Mouse (Mus musculus) bone marrow, adult 2 months (tissue): Measurements from ENCODE around the gene Mapk13.

ENCODE experiments used
- CTCF ChIP-seq: fragments of 200-500 bp; IDR thresholded peaks from 2 replicates; pipeline ENCODE4 v1.5.1; 2011; ENCODE audit warnings: low read length, control low read depth; ENCODE audit not compliant: control insufficient read depth, insufficient read depth
- POLR2A ChIP-seq: fragments of 200-500 bp; IDR thresholded peaks from 2 replicates; pipeline ENCODE4 v1.6.1; 2011; ENCODE audit warnings: low read depth, mild to moderate bottlenecking, control low read depth, low read length, borderline replicate concordance; ENCODE audit not compliant: control insufficient read depth

GRCm38 (mm10) chr17:28806770-28807169 is 37.7 kb downstream of the Mapk13 start:
- TF ChIP-seq CTCF (no peak), POLR2A (no peak)
